Mouse (Mus musculus): ENCODE data around the gene Itpkc. TPM values are rescaled to one million over a fixed set of nuclear protein-coding genes. Genes with fewer than 3 reads are reported as not detected.
"Not testable (repeated sequence)": the region's sequence is repeated elsewhere in the genome, so short reads cannot be mapped to it uniquely, and the experiment has no call there.

Gene Itpkc
- polyA plus RNA-seq, 1 experiment from 2014 or later, result 8.6 TPM

DNA sequence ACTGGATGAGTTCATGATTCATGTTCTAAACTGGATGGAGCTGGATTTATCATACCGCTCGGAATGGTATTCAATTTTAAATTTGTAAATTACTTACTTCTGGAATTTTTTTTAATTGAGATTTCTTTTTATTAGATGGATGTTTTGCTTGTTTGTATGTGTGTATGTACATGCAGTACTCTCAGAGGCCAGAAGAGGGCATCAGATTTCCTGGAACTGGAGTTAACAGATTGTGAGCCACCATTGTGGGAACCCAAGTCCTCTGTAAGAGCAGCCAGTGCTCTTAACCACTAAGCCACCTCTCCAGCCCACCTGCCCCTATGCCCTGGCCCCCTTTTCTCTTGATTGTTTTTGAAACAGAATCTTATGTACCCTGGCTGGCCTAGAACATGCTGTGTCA lies 20.7 kb upstream of the Itpkc start:
- Histone ChIP-seq H3K9ac (ENCODE audit: low read depth, low read length) (no peak overlapping the region), H3K9me3 (ENCODE audit: control insufficient read depth) (no peaks in the 10 kb centered on the region), H3K4me2 (replicated peaks; ENCODE audit: low read depth) (no peak overlapping the region), H3K27ac (ENCODE audit: low read depth, low read length) (no peak overlapping the region), H3K27me3 (replicated peaks; ENCODE audit: control insufficient read depth, insufficient read depth, low read length) (no peaks in the 10 kb centered on the region), H3K36me3 (ENCODE audit: control insufficient read depth, insufficient read depth) (peaks cover 44% of the 10 kb centered on the region; the same call in 1 of the 2 replicates), H3K4me3 (ENCODE audit: low read depth, low read length) (no peak overlapping the region), H3K4me1 (replicated peaks; ENCODE audit: control insufficient read depth, insufficient read depth, low read length) (no peaks in the 10 kb centered on the region)
- ATAC-seq, result no peak
- peak; percentile 69 for TF ChIP-seq CTCF (IDR thresholded peaks at IDR 0.05; ENCODE audit: low read depth)
- 98% methylated on average over 2 of the region's 2 CpGs for WGBS

DNA sequence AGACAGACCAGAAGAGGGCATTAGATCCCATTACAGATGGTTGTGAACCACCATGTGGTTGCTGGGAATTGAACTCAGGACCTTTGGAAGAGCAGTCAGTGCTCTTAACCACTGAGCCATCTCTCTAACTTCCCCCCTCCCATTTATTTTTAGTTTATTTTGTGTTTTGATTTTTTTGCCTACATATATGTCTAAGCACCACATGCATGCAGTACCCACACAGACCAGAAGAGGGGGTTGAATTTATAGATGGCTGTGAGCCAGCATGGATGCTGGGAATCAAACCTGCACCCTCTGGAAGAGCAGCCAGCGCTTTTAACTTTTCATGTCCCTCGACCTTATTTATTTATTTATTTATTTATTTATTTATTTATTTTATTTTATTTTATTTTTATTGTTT lies 15.6 kb upstream of the Itpkc start:
- peaks cover 52% of the 10 kb centered on the region for H3K36me3 ChIP-seq (ENCODE audit: control insufficient read depth, insufficient read depth)
- H3K27ac ChIP-seq (ENCODE audit: low read depth, low read length); H3K9me3 ChIP-seq (ENCODE audit: control insufficient read depth); H3K4me1 ChIP-seq (replicated peaks; ENCODE audit: control insufficient read depth, insufficient read depth, low read length); H3K9ac ChIP-seq (ENCODE audit: low read depth, low read length); H3K27me3 ChIP-seq (replicated peaks; ENCODE audit: control insufficient read depth, insufficient read depth, low read length); ATAC-seq; H3K4me2 ChIP-seq (replicated peaks; ENCODE audit: low read depth); H3K4me3 ChIP-seq (ENCODE audit: low read depth, low read length): not testable (repeated sequence)
- WGBS, result 84% methylated on average over 2 of the region's 2 CpGs
- peak; percentile 55 for TF ChIP-seq CTCF (IDR thresholded peaks at IDR 0.05; ENCODE audit: low read depth)

DNA sequence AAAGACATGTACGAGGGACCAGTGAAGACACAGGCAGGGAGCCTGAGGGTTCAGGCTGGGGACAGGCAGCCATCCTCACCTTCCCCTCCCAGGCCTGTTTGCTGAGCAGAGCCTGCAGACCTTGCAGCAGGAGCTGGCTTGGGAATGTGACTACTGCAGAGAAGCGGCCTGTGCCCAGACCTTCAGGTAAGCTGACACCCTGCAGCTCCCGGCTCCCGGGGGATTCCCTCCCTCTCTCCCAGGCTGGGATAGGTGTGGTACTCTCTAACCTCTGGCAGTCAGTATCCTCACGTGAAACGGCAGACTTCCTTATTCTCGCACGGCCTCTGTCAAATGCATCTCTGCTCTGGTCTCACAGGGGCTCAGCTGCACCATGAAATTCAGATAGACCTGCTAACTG lies 14.8 kb upstream of the Itpkc start:
- peaks cover 54% of the 10 kb centered on the region for H3K36me3 ChIP-seq (ENCODE audit: control insufficient read depth, insufficient read depth)
- H3K4me3 ChIP-seq (ENCODE audit: low read depth, low read length), result no peak overlapping the region
- no peak for TF ChIP-seq CTCF (IDR thresholded peaks at IDR 0.05; ENCODE audit: low read depth)
- no peak overlapping the region for H3K27ac ChIP-seq (ENCODE audit: low read depth, low read length)
- no peaks in the 10 kb centered on the region for H3K9me3 ChIP-seq (ENCODE audit: control insufficient read depth)
- no peak overlapping the region for H3K4me2 ChIP-seq (replicated peaks; ENCODE audit: low read depth)
- H3K27me3 ChIP-seq (replicated peaks; ENCODE audit: control insufficient read depth, insufficient read depth, low read length), result no peaks in the 10 kb centered on the region
- H3K9ac ChIP-seq (ENCODE audit: low read depth, low read length), result no peak overlapping the region
- no peak for ATAC-seq
- H3K4me1 ChIP-seq (replicated peaks; ENCODE audit: control insufficient read depth, insufficient read depth, low read length), result no peaks in the 10 kb centered on the region
- WGBS, result 70% methylated on average over 8 of the region's 8 CpGs

DNA sequence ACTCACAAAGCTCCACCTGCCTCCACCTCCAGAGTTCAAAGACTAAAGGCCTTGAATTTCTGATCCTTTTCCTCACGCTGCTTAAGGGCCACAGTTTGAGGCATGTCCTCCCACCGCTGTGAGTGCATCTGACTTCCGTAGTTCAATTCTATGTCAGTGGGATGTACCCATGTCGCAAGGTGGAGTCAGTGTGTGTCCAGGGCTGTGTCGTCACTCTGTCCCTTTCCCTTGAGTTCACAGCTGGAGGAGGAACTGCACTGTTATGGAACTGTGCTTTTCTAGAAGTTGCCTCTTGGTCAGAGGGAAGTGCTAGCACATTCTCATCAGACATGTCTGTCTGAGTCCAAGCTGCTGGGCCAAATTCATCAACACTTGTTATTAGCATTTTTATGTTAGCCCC lies 10.1 kb upstream of the Itpkc start:
- Histone ChIP-seq H3K9me3 (ENCODE audit: control insufficient read depth) (no peaks in the 10 kb centered on the region), H3K9ac (ENCODE audit: low read depth, low read length) (no peak overlapping the region), H3K27ac (ENCODE audit: low read depth, low read length) (no peak overlapping the region), H3K36me3 (ENCODE audit: control insufficient read depth, insufficient read depth) (peaks cover 40% of the 10 kb centered on the region), H3K4me1 (replicated peaks; ENCODE audit: control insufficient read depth, insufficient read depth, low read length) (no peaks in the 10 kb centered on the region), H3K27me3 (replicated peaks; ENCODE audit: control insufficient read depth, insufficient read depth, low read length) (no peaks in the 10 kb centered on the region), H3K4me2 (replicated peaks; ENCODE audit: low read depth) (no peak overlapping the region), H3K4me3 (ENCODE audit: low read depth, low read length) (no peak overlapping the region)
- ATAC-seq, result no peak
- WGBS, result 92% methylated on average over 5 of the region's 5 CpGs
- TF ChIP-seq CTCF (IDR thresholded peaks at IDR 0.05; ENCODE audit: low read depth), result no peak

DNA sequence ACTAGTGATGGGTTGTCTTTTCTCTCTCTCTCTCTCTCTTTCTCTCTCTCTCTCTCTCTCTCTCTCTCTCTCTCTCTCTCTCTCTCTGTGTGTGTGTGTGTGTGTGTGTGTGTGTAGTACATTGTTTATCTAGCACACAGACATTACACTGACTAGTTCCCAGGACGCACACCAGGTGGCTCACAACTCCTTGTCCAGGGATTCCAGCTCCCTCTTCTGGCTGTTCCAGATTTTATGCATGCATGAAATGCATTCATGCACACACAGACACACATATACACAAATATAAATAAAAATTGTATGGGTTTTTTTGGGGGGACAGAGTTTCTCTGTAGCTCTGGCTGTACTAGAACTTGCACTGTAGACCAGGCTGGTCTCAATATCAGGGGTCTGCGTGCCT lies 9.1 kb upstream of the Itpkc start:
- Histone ChIP-seq H3K9me3 (ENCODE audit: control insufficient read depth) (no peaks in the 10 kb centered on the region), H3K36me3 (ENCODE audit: control insufficient read depth, insufficient read depth) (peaks cover 35% of the 10 kb centered on the region), H3K4me3 (ENCODE audit: low read depth, low read length) (no peak overlapping the region), H3K27me3 (replicated peaks; ENCODE audit: control insufficient read depth, insufficient read depth, low read length) (no peaks in the 10 kb centered on the region), H3K4me1 (replicated peaks; ENCODE audit: control insufficient read depth, insufficient read depth, low read length) (no peaks in the 10 kb centered on the region), H3K27ac (ENCODE audit: low read depth, low read length) (no peak overlapping the region), H3K9ac (ENCODE audit: low read depth, low read length) (no peak overlapping the region), H3K4me2 (replicated peaks; ENCODE audit: low read depth) (no peak overlapping the region)
- ATAC-seq, result no peak
- peak; percentile 61 for TF ChIP-seq CTCF (IDR thresholded peaks at IDR 0.05; ENCODE audit: low read depth)
- WGBS, result 83% methylated on average over 2 of the region's 2 CpGs

DNA sequence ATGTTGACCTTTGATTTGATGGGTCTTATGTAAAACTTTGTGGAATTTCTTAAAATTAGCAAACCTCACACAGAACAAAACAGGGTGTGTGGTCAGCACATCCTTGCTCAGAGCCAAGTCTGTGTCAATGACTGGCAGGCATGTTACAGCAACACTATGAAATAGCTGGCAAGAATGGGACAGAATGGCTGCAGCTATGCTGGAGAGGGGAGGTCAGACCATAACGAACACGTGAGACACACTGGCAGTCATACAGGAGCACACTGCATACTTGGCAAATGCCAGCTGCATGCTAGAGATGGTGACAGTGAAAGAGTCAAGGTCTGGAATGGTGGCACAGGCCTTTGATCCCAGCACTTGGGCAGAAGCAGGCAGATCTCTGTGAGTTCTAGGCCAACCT lies 7.3 kb upstream of the Itpkc start:
- 91% methylated on average over 2 of the region's 2 CpGs for WGBS
- no peak overlapping the region for H3K9ac ChIP-seq (ENCODE audit: low read depth, low read length)
- ATAC-seq, result no peak

DNA sequence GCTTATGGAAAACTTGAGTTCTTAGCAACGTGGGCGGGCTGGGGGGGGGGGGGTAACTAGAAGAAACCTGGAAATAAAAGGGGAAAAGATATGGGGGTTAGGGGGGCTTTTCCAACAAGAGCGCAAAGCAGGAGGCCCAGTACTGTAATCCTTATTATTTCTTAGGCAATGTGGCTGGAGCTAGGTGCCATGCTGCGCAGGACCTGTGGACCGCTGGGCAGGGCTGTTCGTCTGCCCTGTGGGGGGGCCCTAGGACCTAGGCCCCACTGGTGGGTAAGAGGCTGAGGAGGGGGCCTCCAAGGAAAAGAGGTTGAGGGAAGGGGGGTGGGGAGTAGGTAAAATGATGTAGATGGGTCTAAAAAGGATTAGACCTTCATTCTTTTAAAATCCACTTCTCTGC lies 4.8 kb upstream of the Itpkc start:
- Histone ChIP-seq H3K36me3 (ENCODE audit: control insufficient read depth, insufficient read depth) (peaks cover 9% of the 10 kb centered on the region; the same call in 1 of the 2 replicates), H3K4me1 (replicated peaks; ENCODE audit: control insufficient read depth, insufficient read depth, low read length) (no peaks in the 10 kb centered on the region), H3K27me3 (replicated peaks; ENCODE audit: control insufficient read depth, insufficient read depth, low read length) (no peaks in the 10 kb centered on the region), H3K27ac (ENCODE audit: low read depth, low read length) (no peak overlapping the region), H3K4me3 (ENCODE audit: low read depth, low read length) (peak overlapping the region; percentile 70), H3K9me3 (ENCODE audit: control insufficient read depth) (no peaks in the 10 kb centered on the region), H3K9ac (ENCODE audit: low read depth, low read length) (peak overlapping the region; percentile 31; the same call in 1 of the 2 replicates), H3K4me2 (replicated peaks; ENCODE audit: low read depth) (peak overlapping the region; percentile 67)
- WGBS, result 4% methylated on average over 6 of the region's 6 CpGs
- ATAC-seq, result no peak; the same call in 1 of the 2 replicates
- TF ChIP-seq CTCF (IDR thresholded peaks at IDR 0.05; ENCODE audit: low read depth), result no peak

More for the DNA sequence above, 7.3 kb upstream of the Itpkc start:
- Histone ChIP-seq H3K27ac (ENCODE audit: low read depth, low read length) (no peak overlapping the region), H3K4me1 (replicated peaks; ENCODE audit: control insufficient read depth, insufficient read depth, low read length) (no peaks in the 10 kb centered on the region), H3K27me3 (replicated peaks; ENCODE audit: control insufficient read depth, insufficient read depth, low read length) (no peaks in the 10 kb centered on the region), H3K9me3 (ENCODE audit: control insufficient read depth) (no peaks in the 10 kb centered on the region), H3K36me3 (ENCODE audit: control insufficient read depth, insufficient read depth) (peaks cover 24% of the 10 kb centered on the region), H3K4me3 (ENCODE audit: low read depth, low read length) (no peak overlapping the region), H3K4me2 (replicated peaks; ENCODE audit: low read depth) (no peak overlapping the region)
- TF ChIP-seq CTCF (IDR thresholded peaks at IDR 0.05; ENCODE audit: low read depth), result no peak
